Mouse (Mus musculus) olfactory bulb, adult 2 months (tissue): ENCODE measurements around the gene Idh2.

Source experiments
- CTCF ChIP-seq: fragments of 200-500 bp; IDR thresholded peaks from 2 replicates; pipeline ENCODE4 v1.5.1; 2012; ENCODE audit warnings: low read depth, mild to moderate bottlenecking, low read length, moderate library complexity; ENCODE audit not compliant: insufficient read depth
- POLR2A ChIP-seq: fragments of 200-500 bp; IDR thresholded peaks from 2 replicates; pipeline ENCODE4 v1.6.1; 2012; ENCODE audit warnings: mild to moderate bottlenecking, low read depth, low read length, moderate library complexity; ENCODE audit not compliant: insufficient read depth

GRCm38 (mm10) chr7:80132541-80132940, 17.3 kb upstream of the Idh2 start:
- TF ChIP-seq CTCF (peak; percentile 57), POLR2A (no peak)
